8 mouse cellular contexts compared by ENCODE assay signal in the genomic region with DNA sequence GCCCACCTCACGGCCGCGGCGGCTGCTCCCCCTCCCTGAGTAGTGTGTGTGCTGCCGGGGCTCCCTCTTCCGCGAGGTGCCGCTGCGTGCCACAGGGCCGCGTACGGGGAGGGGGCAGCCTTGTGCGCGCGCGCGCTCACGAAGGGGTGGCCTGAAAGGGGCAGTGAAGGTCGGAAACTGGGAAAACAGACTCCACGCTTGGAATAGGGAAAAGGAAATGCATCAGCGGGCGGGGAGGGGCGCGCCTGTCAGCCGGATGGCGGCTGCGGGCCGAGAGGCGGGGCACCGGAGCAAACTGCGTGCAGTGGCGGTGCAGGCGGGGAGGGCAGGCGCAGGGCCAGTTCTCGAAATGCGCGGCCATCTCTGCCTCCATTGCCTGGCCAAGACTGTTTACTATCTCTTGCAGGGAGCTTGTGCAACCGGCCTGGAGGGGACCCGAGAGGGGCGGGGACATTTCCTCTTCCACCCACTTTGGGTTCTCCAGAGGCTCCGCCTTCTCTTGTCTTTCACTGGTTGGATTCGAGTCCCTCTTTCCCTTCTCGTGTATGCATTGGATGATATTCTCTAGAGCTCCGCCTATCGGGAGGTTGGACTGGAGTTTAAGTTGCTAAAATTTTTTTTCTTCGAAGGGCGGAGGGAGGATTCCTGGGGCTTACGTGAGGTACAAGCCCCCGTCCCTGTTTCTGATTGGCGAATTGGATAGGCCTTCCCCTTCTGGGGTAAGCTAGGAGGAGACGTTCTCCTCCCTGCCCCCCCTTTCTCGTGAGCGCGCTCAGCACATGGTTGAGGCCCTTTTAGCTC. TPM values are rescaled to one million over a fixed set of nuclear protein-coding genes. Genes with fewer than 3 reads are reported as not detected.
A peak's percentile ranks its signal among the peaks of the same experiment; 100 is the strongest.
DNase-seq lines count a peak whose midpoint lies in the region; ATAC-seq and TF ChIP-seq lines count a peak whose summit lies in the region.

No protein-coding gene starts in this region.

- H3K9me3 ChIP-seq in megakaryocyte, embryonic 14.5 days, result no peaks in the 10 kb centered on the region

- DNase-seq in gastrocnemius, adult 8-10 months (ENCODE audit: low spot score in 2 of 2), result peak; percentile 96 to 98
- DNase-seq in hindlimb bud, embryonic 11.5 days (ENCODE audit: extremely low spot score, low read depth, low spot score), result peak; percentile 100
- DNase-seq in left cerebral cortex, adult 8-10 months (ENCODE audit: low spot score in 2 of 2), result peak; percentile 81 to 99
- peak; percentile 97 to 99 for DNase-seq in right cerebral cortex, postnatal 10 days (ENCODE audit: low spot score in 2 of 2)
- peak; percentile 81 for DNase-seq in urinary bladder, postnatal 25 days (ENCODE audit: low spot score)

- no peaks in the 10 kb centered on the region for H3K27me3 ChIP-seq in megakaryocyte, embryonic 14.5 days (replicated peaks)

- peak overlapping the region; percentile 78 for H3K4me3 ChIP-seq in cortical plate, adult 2 months (ENCODE audit: insufficient read depth, low read length)
- peak overlapping the region; percentile 96 for H3K4me3 ChIP-seq in megakaryocyte, embryonic 14.5 days (replicated peaks)

- peak; percentile 71; the same call in 1 of the 2 replicates for TF ChIP-seq POLR2A in cortical plate, adult 2 months (IDR thresholded peaks at IDR 0.05; ENCODE audit: extremely low read depth, insufficient read depth, low read length)

- ATAC-seq in activated CD4-positive, CD25-positive, alpha-beta regulatory T cell, adult 4 months, result peak; percentile 44

- peaks cover 4% of the 10 kb centered on the region; the same call in 1 of the 2 replicates for H3K4me1 ChIP-seq in cortical plate, adult 2 months (ENCODE audit: control insufficient read depth, insufficient read depth, low read length)
- peaks cover 55% of the 10 kb centered on the region for H3K4me1 ChIP-seq in megakaryocyte, embryonic 14.5 days

- peak overlapping the region; percentile 80 for H3K27ac ChIP-seq in cortical plate, adult 2 months (ENCODE audit: insufficient read depth, low read length)

- TF ChIP-seq CTCF in cortical plate, adult 2 months (IDR thresholded peaks at IDR 0.05; ENCODE audit: extremely low read depth, insufficient read depth, low read length), result peak; percentile 18; the same call in 1 of the 2 replicates

- no peaks in the 10 kb centered on the region for H3K36me3 ChIP-seq in megakaryocyte, embryonic 14.5 days (replicated peaks; ENCODE audit: low read length)

RNA-seq across cellular contexts. Expression of gene Sin3a, which starts 1.3 kb away (rescaled TPM):
- 10 to 100 TPM; 31.7 to 33.5 TPM for polyA plus RNA-seq in activated CD4-positive, CD25-positive, alpha-beta regulatory T cell, adult 4 months (2017; shearing (Covaris generic))
- 25.1 and 27.8 TPM in 2 replicates for polyA plus RNA-seq in cortical plate, adult 2 months (2012; rRNA removed)
- 10 to 100 TPM; 18.6 to 23.0 (median 19.8) TPM for total RNA-seq in gastrocnemius, adult 8-10 months (2022)
- total RNA-seq in left cerebral cortex, adult 8-10 months (2022), result 10 to 100 TPM; 39.1 to 52.4 (median 45.5) TPM
- 0.78 and 3.8 TPM in 2 replicates for polyA plus RNA-seq in megakaryocyte, embryonic 14.5 days (2012; ENCODE audit: insufficient read depth, low replicate concordance)

RNA-seq across cellular contexts. Expression of gene Man2c1, which starts 57.3 kb away (rescaled TPM):
- 10 to 100 TPM; 38.8 to 51.6 TPM for polyA plus RNA-seq in activated CD4-positive, CD25-positive, alpha-beta regulatory T cell, adult 4 months (2017; shearing (Covaris generic))
- 234 and 251 TPM in 2 replicates for polyA plus RNA-seq in cortical plate, adult 2 months (2012; rRNA removed)
- 10 to 100 TPM; 22.1 to 36.3 (median 29.0) TPM for total RNA-seq in gastrocnemius, adult 8-10 months (2022)
- 100 to 1,000 TPM; 116 to 162 (median 135) TPM for total RNA-seq in left cerebral cortex, adult 8-10 months (2022)
- 50.4 and 95.7 TPM in 2 replicates for polyA plus RNA-seq in megakaryocyte, embryonic 14.5 days (2012; ENCODE audit: insufficient read depth, low replicate concordance)

Comparison
In these comparisons a context has a peak if more than half of its experiments do, and no peak if none do; other contexts are left out.
1. Peak in every context shown above with its lines: DNase-seq, ATAC-seq, H3K4me3 ChIP-seq and H3K27ac ChIP-seq.